Mouse (Mus musculus): ENCODE data around the gene Aldh2.
"Not testable (repeated sequence)": the region's sequence is repeated elsewhere in the genome, so short reads cannot be mapped to it uniquely, and the experiment has no call there.

Gene Aldh2

DNA sequence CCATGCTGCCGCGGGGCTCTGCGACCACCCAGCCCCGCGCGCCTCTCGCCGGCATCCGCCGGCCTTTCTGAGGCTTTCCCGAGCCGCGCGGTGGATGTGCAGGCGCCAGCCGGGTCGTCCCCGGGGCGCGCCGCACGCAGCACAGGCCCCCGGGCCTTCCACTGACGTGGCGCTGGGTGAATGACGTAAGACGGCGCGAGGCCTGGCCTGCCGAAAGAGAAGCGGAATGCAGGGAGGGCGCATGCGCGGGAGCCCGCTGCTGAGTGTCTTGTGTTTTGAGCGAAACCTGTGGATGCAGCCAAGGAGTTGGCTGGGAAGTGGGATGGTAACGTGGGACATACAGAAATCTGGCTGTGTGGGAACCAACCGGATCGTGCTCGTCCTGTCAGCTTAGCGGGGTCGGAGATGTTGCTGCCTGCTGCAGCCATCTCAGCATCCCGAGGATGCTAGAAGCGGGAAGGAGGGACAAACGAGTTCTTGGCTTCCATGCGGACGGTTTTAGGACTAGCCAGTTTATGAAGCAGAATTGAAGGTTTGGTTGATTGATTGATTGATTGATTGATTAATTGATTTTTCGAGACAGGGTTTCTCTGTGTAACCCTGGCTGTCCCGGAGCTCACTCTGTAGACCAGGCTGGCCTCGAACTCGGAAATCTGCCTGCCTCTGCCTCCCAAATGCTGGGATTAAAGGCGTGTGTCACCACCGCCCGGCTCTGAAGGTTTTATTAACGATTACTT, 47.7 kb downstream of the Aldh2 start, which contains the start of gene Mapkapk5:
Mapkapk5 (minus strand) TSS at position 113 of the 737 bp plus-strand sequence.
- peak; percentile 96 for DNase-seq

GRCm38 (mm10) chr5:121544910-121545792, 48.5 kb downstream of the Aldh2 start, which contains the start of the genes Adam1a and Gm42878:
TSS of gene Adam1a (minus strand) at chr5:121545482.
TSS of gene Gm42878 (minus strand) at chr5:121545482.
- peak; percentile 28 for DNase-seq

GRCm38 (mm10) chr5:121543370-121543769, 50.3 kb downstream of the Aldh2 start:
- no peak for DNase-seq

DNA sequence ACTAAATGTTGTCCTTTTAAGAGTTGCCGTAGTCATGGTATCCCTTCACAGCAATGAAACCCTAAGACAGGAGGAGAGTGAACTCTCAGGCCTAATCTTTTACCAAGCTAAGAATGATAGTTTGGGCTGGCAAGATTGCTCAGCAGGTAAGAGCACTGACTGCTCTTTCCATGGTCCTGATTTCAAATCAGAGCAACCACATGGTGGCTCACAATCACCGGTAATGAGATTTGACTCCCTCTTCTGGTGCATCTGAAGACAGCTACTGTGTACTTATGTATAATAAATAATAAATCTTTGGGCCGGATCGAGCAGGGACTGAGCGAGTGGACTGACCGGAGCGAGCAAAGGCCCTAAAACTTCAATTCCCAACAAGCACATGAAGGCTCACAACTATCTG, 52.4 kb downstream of the Aldh2 start:
- DNase-seq, result no peak

GRCm38 (mm10) chr5:121540066-121540465, 53.6 kb downstream of the Aldh2 start:
- no peak for DNase-seq

DNA sequence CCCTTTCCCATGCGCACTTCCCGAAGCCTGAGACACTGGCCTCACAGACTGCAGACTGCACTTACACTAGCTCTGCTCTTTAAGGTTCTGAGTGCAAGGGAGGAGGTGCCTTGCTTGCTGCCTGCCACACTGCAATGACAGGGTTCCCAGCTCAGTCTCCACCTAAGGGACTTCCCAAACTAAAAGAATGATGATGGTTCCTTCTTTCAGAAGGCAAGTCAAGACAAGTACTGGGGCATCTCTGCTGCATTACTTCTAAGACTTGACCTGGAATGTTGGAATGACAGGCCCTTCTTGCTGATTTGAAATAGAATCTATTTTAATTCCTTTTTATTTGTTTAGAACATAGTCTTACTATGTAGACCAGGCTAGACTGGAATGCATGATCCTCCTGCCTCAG, 56.0 kb downstream of the Aldh2 start:
- no peak for DNase-seq

- DNase-seq, result no peak
Measured at GRCm38 (mm10) chr5:121536921-121537555, 56.6 kb downstream of the Aldh2 start.

DNA sequence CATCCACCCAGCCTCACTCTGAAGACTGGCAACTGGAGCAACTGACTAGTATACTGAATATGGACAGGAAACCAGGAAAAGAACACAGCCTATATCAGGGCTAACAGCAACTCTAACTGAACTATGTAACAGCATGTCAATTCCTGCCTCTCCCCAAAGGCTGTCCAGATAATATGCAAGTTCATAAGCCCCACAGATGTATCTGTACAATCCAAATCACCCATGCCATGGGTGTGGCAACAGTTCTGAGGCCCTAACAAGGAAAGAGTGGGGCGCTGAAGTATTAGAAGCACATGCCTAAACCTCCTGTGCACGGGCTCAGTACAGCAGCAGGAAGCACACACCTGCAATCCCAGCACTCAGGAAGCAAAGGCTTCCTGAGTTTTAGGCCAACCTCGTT, 58.5 kb downstream of the Aldh2 start:
- DNase-seq, result no peak

- DNase-seq, result peak; percentile 27
Measured at GRCm38 (mm10) chr5:121534521-121534920, 59.1 kb downstream of the Aldh2 start.

DNA sequence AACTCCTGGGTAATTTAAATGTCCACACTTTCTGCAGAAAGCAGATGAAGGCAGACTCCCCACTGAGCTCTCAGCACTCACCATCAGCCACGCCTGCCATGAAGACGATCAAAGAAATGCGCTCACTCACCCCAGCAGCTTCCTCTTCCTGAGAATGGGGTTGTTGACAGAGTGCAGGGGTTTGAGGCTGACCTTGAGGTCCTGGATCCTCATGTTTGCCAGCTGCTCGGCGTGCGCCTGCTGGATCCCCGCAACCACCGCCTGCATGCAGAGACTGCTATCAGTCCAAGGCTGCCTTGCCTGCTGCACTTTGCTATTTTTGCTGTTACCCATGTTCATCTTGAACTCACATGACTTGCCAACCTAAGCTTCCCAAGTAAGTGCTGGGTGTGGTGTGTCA, 66.7 kb downstream of the Aldh2 start:
- DNase-seq, result no peak

GRCm38 (mm10) chr5:121526526-121526925, 67.1 kb downstream of the Aldh2 start:
- DNase-seq, result no peak

GRCm38 (mm10) chr5:121525774-121526450, 67.7 kb downstream of the Aldh2 start:
- no peak for DNase-seq

DNA sequence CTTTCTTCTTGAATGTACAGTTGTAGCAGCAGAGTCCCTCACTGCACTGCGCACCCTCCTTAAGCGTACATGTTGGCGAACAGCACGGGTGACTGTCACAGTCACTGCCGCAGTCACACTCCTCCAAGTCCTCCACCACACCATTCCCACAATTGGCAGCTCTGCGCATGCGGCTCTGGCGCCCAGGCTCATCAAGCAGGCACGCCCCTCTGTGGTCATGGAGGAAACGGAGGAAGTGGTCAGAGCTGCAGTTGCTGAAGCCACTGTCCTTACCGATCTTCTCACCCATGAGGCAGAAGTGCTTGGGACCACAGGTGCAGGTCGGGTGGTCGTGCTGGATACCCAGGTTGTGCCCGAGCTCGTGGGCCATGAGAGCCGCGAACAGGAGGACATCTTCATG, 73.9 kb downstream of the Aldh2 start:
- DNase-seq, result not testable (repeated sequence)

- no peak for DNase-seq
Measured at GRCm38 (mm10) chr5:121518983-121519382, 74.6 kb downstream of the Aldh2 start.

Measured in kidney, adult 9 months (tissue).